Mouse (Mus musculus) myocyte (in vitro differentiated cells): ENCODE measurements around the gene Supt3.

Experiments
- CEBPB ChIP-seq: IDR thresholded peaks from 2 replicates; pipeline ENCODE4 v1.6.1; 2011; ENCODE audit warnings: mild to moderate bottlenecking, moderate library complexity; ENCODE audit not compliant: poor library complexity, insufficient read depth, severe bottlenecking
- E2F4 ChIP-seq: IDR thresholded peaks from one replicate; pipeline ENCODE4 v1.6.1; 2011; ENCODE audit warnings: mild to moderate bottlenecking, control low read depth, moderate library complexity; ENCODE audit not compliant: insufficient read depth
- MAX ChIP-seq: IDR thresholded peaks from one replicate; pipeline ENCODE4 v1.6.1; 2011; ENCODE audit warnings: low read depth, mild to moderate bottlenecking, control low read depth
- MYOD1 ChIP-seq, 3 experiments: IDR thresholded peaks; one replicate each; pipeline ENCODE4 v1.6.1; 2011; ENCODE audit warnings: control low read depth in 2 of 3, low read depth in 2 of 3, mild to moderate bottlenecking in 2 of 3, moderate library complexity in 1 of 3; ENCODE audit not compliant: insufficient read length in 2 of 3, control insufficient read depth in 1 of 3
- MYOG ChIP-seq, 3 experiments: IDR thresholded peaks; one replicate each; pipeline ENCODE4 v1.6.1; 2011; ENCODE audit warnings: control low read depth in 2 of 3, low read depth in 2 of 3, mild to moderate bottlenecking in 2 of 3; ENCODE audit not compliant: insufficient read length in 2 of 3, control insufficient read depth in 1 of 3, insufficient read depth in 1 of 3
- POLR2A ChIP-seq: IDR thresholded peaks from one replicate; pipeline ENCODE4 v1.6.1; 2011; ENCODE audit warnings: low read depth, mild to moderate bottlenecking, control low read depth, moderate library complexity; ENCODE audit not compliant: insufficient read length
- POLR2AphosphoS2 ChIP-seq: IDR thresholded peaks from one replicate; pipeline ENCODE4 v1.6.1; 2011; ENCODE audit warnings: low read depth, control low read depth; ENCODE audit not compliant: insufficient read length
- REST ChIP-seq: IDR thresholded peaks from one replicate; pipeline ENCODE4 v1.6.1; 2011; ENCODE audit warnings: mild to moderate bottlenecking, control low read depth, moderate library complexity; ENCODE audit not compliant: insufficient read depth, insufficient read length
- TCF12 ChIP-seq: IDR thresholded peaks from one replicate; pipeline ENCODE4 v1.6.1; 2011; ENCODE audit warnings: mild to moderate bottlenecking, control low read depth; ENCODE audit not compliant: poor library complexity, insufficient read depth, severe bottlenecking
- TCF3 ChIP-seq: IDR thresholded peaks from one replicate; pipeline ENCODE4 v1.6.1; 2011; ENCODE audit warnings: low read depth, control low read depth; ENCODE audit not compliant: insufficient read length
- USF1 ChIP-seq: IDR thresholded peaks from one replicate; pipeline ENCODE4 v1.6.1; 2011; ENCODE audit warnings: low read depth, mild to moderate bottlenecking, control low read depth, moderate library complexity

DNA sequence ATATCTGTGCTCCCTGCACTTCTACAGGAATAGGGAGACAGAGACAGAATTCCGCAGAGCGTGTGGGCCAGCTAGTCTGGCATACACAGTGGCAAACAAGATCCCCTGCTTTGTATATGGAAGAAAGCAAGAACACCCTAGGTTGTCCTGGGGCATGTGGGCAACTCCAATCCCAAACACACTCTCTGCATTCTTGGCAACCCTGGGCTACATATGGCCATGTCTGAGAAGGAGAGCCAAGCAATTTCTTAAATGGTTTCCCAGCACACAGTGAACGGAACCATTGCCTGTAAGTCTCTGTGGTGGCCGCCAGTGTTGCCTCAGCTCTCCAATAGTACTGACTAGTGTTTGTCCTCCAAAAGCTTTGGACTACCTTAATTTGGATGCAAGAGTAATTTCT is 351.7 kb downstream of the Supt3 start:
- TF ChIP-seq MAX = no peak
- no peak for TF ChIP-seq POLR2AphosphoS2
- no peak for TF ChIP-seq POLR2A
- TF ChIP-seq USF1 = no peak
- no peak for TF ChIP-seq MYOG (IDR thresholded peaks at IDR 0.05; ENCODE audit: control insufficient read depth in 1 of 3, insufficient read depth in 1 of 3, insufficient read length in 2 of 3, low read depth in 2 of 3)
- TF ChIP-seq MYOD1 (IDR thresholded peaks at IDR 0.05; ENCODE audit: control insufficient read depth in 1 of 3, insufficient read length in 2 of 3, low read depth in 2 of 3) = no peak
- no peak for TF ChIP-seq CEBPB
- TF ChIP-seq TCF3 = no peak
- TF ChIP-seq TCF12 = no peak
- TF ChIP-seq E2F4 = no peak
- TF ChIP-seq REST = no peak
